Mouse (Mus musculus) hindbrain, postnatal 0 days (tissue): ENCODE data around the gene Nup93. TPM values are rescaled to one million over a fixed set of nuclear protein-coding genes. Genes with fewer than 3 reads are reported as not detected.

Experiments used
- ATAC-seq: fragments of 200-750 bp; cut with Nextera tagmentation; 2 replicates; pipeline ENCODE4 v1.8.0; 2017; ENCODE audit warnings: mild to moderate bottlenecking, moderate TSS enrichment, moderate library complexity
- DNase-seq: peaks from one replicate; pipeline ENCODE4 v3.0.0-alpha.2; 2015; ENCODE audit warnings: low spot score
- H3K27ac ChIP-seq: fragments of 300-500 bp; sonication (generic); 2 replicates; pipeline ENCODE4 v1.5.1; 2014; ENCODE audit warnings: mild to moderate bottlenecking
- H3K27me3 ChIP-seq: fragments of 300-500 bp; sonication (generic); 2 replicates; pipeline ENCODE4 v1.6.1; 2014; ENCODE audit warnings: low read length, mixed read lengths; ENCODE audit not compliant: insufficient read depth
- H3K36me3 ChIP-seq: fragments of 300-500 bp; sonication (generic); 2 replicates; pipeline ENCODE4 v1.6.1; 2014; ENCODE audit warnings: low read length, mixed read lengths; ENCODE audit not compliant: insufficient read depth
- H3K4me1 ChIP-seq: fragments of 300-500 bp; sonication (generic); 2 replicates; pipeline ENCODE4 v1.6.1; 2014; ENCODE audit warnings: antibody characterized with exemption, low read length, mixed read lengths; ENCODE audit not compliant: insufficient read depth
- H3K4me2 ChIP-seq: fragments of 300-500 bp; sonication (generic); 2 replicates; pipeline ENCODE4 v1.6.1; 2014; ENCODE audit warnings: low read depth, mild to moderate bottlenecking, low read length, moderate library complexity, mixed read lengths
- H3K4me3 ChIP-seq: fragments of 300-500 bp; sonication (generic); 2 replicates; pipeline ENCODE4 v1.5.1; 2014; ENCODE audit warnings: low read length
- H3K9ac ChIP-seq: fragments of 300-500 bp; sonication (generic); replicated peaks from 2 replicates; pipeline ENCODE4 v1.6.1; 2014; ENCODE audit warnings: mild to moderate bottlenecking, low read length, moderate library complexity, mixed read lengths
- H3K9me3 ChIP-seq: fragments of 300-500 bp; sonication (generic); 2 replicates; pipeline ENCODE4 v1.6.1; 2016; ENCODE audit warnings: low read length, mixed read lengths
- CTCF ChIP-seq: IDR thresholded peaks from 2 replicates; pipeline ENCODE4 v1.5.1; 2016; ENCODE audit warnings: antibody characterized with exemption, control low read depth, low read depth
- WGBS: fragments of 180-500 bp; shearing (Covaris S2); extraction: QIAGEN DNeasy Blood & Tissue Kit; methylation state at CpG from one replicate; pipeline ENCODE4 v1.1.7; 2014; 5-methylcytosine and 5-hydroxymethylcytosine counted together
- polyA plus RNA-seq: library from polyadenylated mRNA; unstranded; fragments of >200 nt; fragmentation: Nextera tagmentation; extraction: Ambion mirVana; gene quantifications from 2 replicates; pipeline ENCODE4 v1.2.1, GENCODE M21; 2015
- total RNA-seq: library from RNA; depleted of rRNA; stranded (reverse); fragments of >200 nt; gene quantifications from 2 replicates; pipeline ENCODE4 v1.2.3, GENCODE M21; 2014

The Nup93 gene
- total and polyA plus RNA-seq, 2 experiments from 2014 or later = 33.1 to 44.8 TPM

GRCm38 (mm10) chr8:94326016-94326415 lies 111.7 kb downstream of the Nup93 start:
- DNase-seq (no peak), ATAC-seq (no peak)
- no peak for TF ChIP-seq CTCF
- Histone ChIP-seq H3K9me3 (no peaks in the 10 kb centered on the region), H3K9ac (no peak overlapping the region), H3K36me3 (no peaks in the 10 kb centered on the region), H3K4me1 (no peaks in the 10 kb centered on the region), H3K27me3 (no peaks in the 10 kb centered on the region), H3K4me2 (no peak overlapping the region), H3K4me3 (no peak overlapping the region), H3K27ac (no peak overlapping the region)
- WGBS = 68% methylated on average over 4 of the region's 4 CpGs

GRCm38 (mm10) chr8:94328932-94329728 lies 114.8 kb downstream of the Nup93 start, which contains the start of gene Slc12a3:
TSS of gene Slc12a3 (plus strand) at chr8:94329201.
- H3K4me3 ChIP-seq = no peak within 1 kb of the TSS
- H3K9ac ChIP-seq = no peak within 1 kb of the TSS
- no peak within 1 kb of the TSS for H3K4me2 ChIP-seq
- H3K36me3 ChIP-seq = no peaks in the 10 kb centered on the region
- no peak for TF ChIP-seq CTCF
- no peaks in the 10 kb centered on the region for H3K9me3 ChIP-seq
- no peaks in the 10 kb centered on the region for H3K27me3 ChIP-seq
- WGBS = 79% methylated on average over 21 of the region's 21 CpGs
- ATAC-seq (no peak), DNase-seq (no peak)
- no peak within 1 kb of the TSS for H3K27ac ChIP-seq
- H3K4me1 ChIP-seq = no peaks in the 10 kb centered on the region

- WGBS = 36% methylated on average over 4 of the region's 4 CpGs
- no peaks in the 10 kb centered on the region for H3K36me3 ChIP-seq
- H3K4me2 ChIP-seq = no peak overlapping the region
- no peaks in the 10 kb centered on the region for H3K4me1 ChIP-seq
- no peak overlapping the region for H3K27ac ChIP-seq
- H3K9me3 ChIP-seq = no peaks in the 10 kb centered on the region
- no peaks in the 10 kb centered on the region for H3K27me3 ChIP-seq
- no peak overlapping the region for H3K4me3 ChIP-seq
- ATAC-seq (peak; percentile 73), DNase-seq (peak; percentile 87)
- TF ChIP-seq CTCF = peak; percentile 96
- no peak overlapping the region for H3K9ac ChIP-seq
Observed at GRCm38 (mm10) chr8:94330733-94331132, 116.4 kb downstream of the Nup93 start.

GRCm38 (mm10) chr8:94333345-94333744 lies 119.0 kb downstream of the Nup93 start:
- no peak for ATAC-seq
- DNase-seq = no peak
- TF ChIP-seq CTCF = peak; percentile 28; the same call in 1 of the 2 replicates
- Histone ChIP-seq H3K4me3 (no peak overlapping the region), H3K4me1 (no peaks in the 10 kb centered on the region), H3K9ac (no peak overlapping the region), H3K9me3 (no peaks in the 10 kb centered on the region), H3K27ac (no peak overlapping the region), H3K27me3 (no peaks in the 10 kb centered on the region), H3K4me2 (no peak overlapping the region), H3K36me3 (no peaks in the 10 kb centered on the region)
- WGBS = 63% methylated on average over 5 of the region's 5 CpGs

- DNase-seq = no peak
- no peaks in the 10 kb centered on the region for H3K36me3 ChIP-seq
- no peak overlapping the region for H3K9ac ChIP-seq
- no peak overlapping the region for H3K4me3 ChIP-seq
- H3K27ac ChIP-seq = no peak overlapping the region
- no peaks in the 10 kb centered on the region for H3K9me3 ChIP-seq
- no peak for TF ChIP-seq CTCF
- no peak overlapping the region for H3K4me2 ChIP-seq
- no peak for ATAC-seq
- no peaks in the 10 kb centered on the region for H3K27me3 ChIP-seq
- H3K4me1 ChIP-seq = no peaks in the 10 kb centered on the region
- 84% methylated on average over 8 of the region's 8 CpGs for WGBS
Observed at GRCm38 (mm10) chr8:94337559-94337958, 123.2 kb downstream of the Nup93 start.

- DNase-seq = no peak
- Histone ChIP-seq H3K4me1 (no peaks in the 10 kb centered on the region), H3K4me3 (no peak overlapping the region)
Observed at GRCm38 (mm10) chr8:94340796-94341195, 126.4 kb downstream of the Nup93 start.

GRCm38 (mm10) chr8:94342691-94343090 lies 128.3 kb downstream of the Nup93 start:
- H3K36me3 ChIP-seq = no peaks in the 10 kb centered on the region
- H3K4me3 ChIP-seq = no peak overlapping the region
- H3K9ac ChIP-seq = no peak overlapping the region
- H3K4me2 ChIP-seq = no peak overlapping the region
- no peak for TF ChIP-seq CTCF
- 91% methylated on average over 10 of the region's 10 CpGs for WGBS
- H3K9me3 ChIP-seq = no peaks in the 10 kb centered on the region
- H3K27me3 ChIP-seq = no peaks in the 10 kb centered on the region
- ATAC-seq (no peak), DNase-seq (no peak)
- no peak overlapping the region for H3K27ac ChIP-seq
- H3K4me1 ChIP-seq = no peaks in the 10 kb centered on the region

More at GRCm38 (mm10) chr8:94340796-94341195, 126.4 kb downstream of the Nup93 start:
- H3K27me3 ChIP-seq = no peaks in the 10 kb centered on the region
- TF ChIP-seq CTCF = no peak
- no peak overlapping the region for H3K9ac ChIP-seq
- H3K4me2 ChIP-seq = no peak overlapping the region
- no peaks in the 10 kb centered on the region for H3K36me3 ChIP-seq
- H3K9me3 ChIP-seq = no peaks in the 10 kb centered on the region
- ATAC-seq = no peak
- WGBS = 86% methylated on average over 7 of the region's 7 CpGs
- no peak overlapping the region for H3K27ac ChIP-seq
